Mouse (Mus musculus) heart, adult 8-10 months (tissue): ENCODE data around the gene Axl. TPM values are rescaled to one million over a fixed set of nuclear protein-coding genes. Genes with fewer than 3 reads are reported as not detected.

Experiments
- DNase-seq: peaks from one replicate; pipeline ENCODE4 v3.0.0; 2022; ENCODE audit warnings: low spot score
- microRNA-seq: library from miRNA; unstranded; fragments of <30 nt; microRNA quantifications from one replicate; pipeline ENCODE4 v1.2.0, GENCODE M21; 2022
- total RNA-seq, 4 experiments: library from RNA; stranded (reverse); gene quantifications; 2 replicates each; pipeline ENCODE4 v1.2.4; 2022

The Axl gene
- total RNA-seq, 4 experiments from 2014 or later = 50.2 to 70.9 (median 65.9) TPM

GRCm38 (mm10) chr7:25711731-25712197, 76.7 kb downstream of the Axl start:
- no peak for DNase-seq

DNA sequence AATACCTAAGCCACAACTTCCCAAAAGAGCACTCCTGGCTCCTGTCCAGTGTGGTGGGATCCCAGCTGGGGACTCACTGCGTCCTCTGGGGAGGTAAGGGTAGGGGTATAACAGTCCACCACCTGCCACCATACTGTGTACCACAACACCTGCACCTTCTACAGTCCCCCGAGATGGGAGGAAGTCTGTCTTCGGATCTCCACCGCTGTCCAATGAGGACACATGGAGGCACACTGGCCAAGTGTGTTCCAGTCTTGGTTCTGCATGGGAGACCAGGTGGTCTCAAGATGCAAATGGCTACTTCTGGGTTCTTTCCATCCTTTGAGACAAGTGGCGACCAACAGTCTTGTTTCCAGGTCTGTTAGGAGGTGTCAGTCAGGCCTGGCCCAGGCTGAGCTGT, 77.3 kb downstream of the Axl start:
- no peak for DNase-seq

- no peak for DNase-seq
These were observed 77.9 kb downstream of the Axl start for GRCm38 (mm10) chr7:25710519-25711130.

DNA sequence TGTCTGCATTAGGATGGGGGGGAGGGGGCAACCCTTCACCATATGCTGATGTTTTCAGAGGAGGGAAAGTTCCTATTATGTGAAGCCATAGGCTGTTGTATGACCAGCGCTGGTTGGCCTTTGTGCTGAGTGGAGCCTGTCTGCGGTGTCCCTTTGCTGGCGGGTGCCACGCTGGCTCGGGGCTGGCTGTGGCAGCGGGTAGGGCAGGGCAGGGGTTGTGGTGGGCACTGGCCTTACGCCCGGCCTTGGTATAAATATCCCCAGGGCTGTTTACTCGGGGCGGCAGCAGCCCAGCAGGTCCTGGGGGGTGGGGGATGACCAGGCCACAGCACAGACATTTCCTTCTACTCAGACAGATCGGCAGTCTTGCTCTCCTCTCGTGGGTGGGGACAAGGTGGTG, 78.5 kb downstream of the Axl start:
- DNase-seq = no peak

- DNase-seq = peak; percentile 79
These were observed 80.8 kb downstream of the Axl start for GRCm38 (mm10) chr7:25707581-25708292.

Small RNAs within 50 kb of the gene (microRNA-seq; reads per million reads assigned to microRNA genes)
- gene Gm24865 = not detected

Other genes starting within 250 kb of the Axl start
- gene Ceacam2, start 248.8 kb downstream of the Axl start, total RNA-seq = 1 to 10 TPM; 1.9 to 2.4 (median 2.1) TPM
- gene Erich4, start 172.8 kb downstream of the Axl start, total RNA-seq = under 1 TPM in 1 of 4 experiments, not detected in 3; 0.32 TPM
- 10 to 100 TPM; 57.8 to 63.3 (median 59.6) TPM for gene Dmac2, start 169.3 kb downstream of the Axl start, total RNA-seq
- gene B3gnt8, start 162.1 kb downstream of the Axl start, total RNA-seq = 1 to 10 TPM; 1.9 to 2.5 (median 2.4) TPM
- gene Bckdha, start 129.7 kb downstream of the Axl start, total RNA-seq = 100 to 1,000 TPM; 302 to 362 (median 329) TPM
- 10 to 100 TPM; 17.5 to 20.4 (median 19.3) TPM for gene Exosc5, start 129.5 kb downstream of the Axl start, total RNA-seq
- gene Tmem91, start 113.5 kb downstream of the Axl start, total RNA-seq = not detected
- gene B9d2, start 107.9 kb downstream of the Axl start, total RNA-seq = 10 to 100 TPM; 10.1 to 12.8 (median 11.9) TPM
- gene Tgfb1, start 101.7 kb downstream of the Axl start, total RNA-seq = 10 to 100 TPM; 17.5 to 24.9 (median 23.9) TPM
- 10 to 100 TPM; 56.7 to 62.0 (median 58.8) TPM for gene Ccdc97, start 69.6 kb downstream of the Axl start, total RNA-seq
- 10 to 100 TPM; 65.8 to 82.6 (median 71.5) TPM for gene Hnrnpul1, start 33.9 kb downstream of the Axl start, total RNA-seq
- gene Cyp2s1, start 28.2 kb upstream of the Axl start, total RNA-seq = 10 to 100 TPM in 1 of 4 experiments, 1 to 10 TPM in 3; 4.1 to 11.5 (median 5.2) TPM
- 1 to 10 TPM; 4.4 to 7.8 (median 6.2) TPM for gene Cyp2b10, start 108.9 kb upstream of the Axl start, total RNA-seq